Mouse (Mus musculus) heart, embryonic 11.5 days (tissue): Measurements from ENCODE around the gene Alg14. TPM values are rescaled to one million over a fixed set of nuclear protein-coding genes. Genes with fewer than 3 reads are reported as not detected.

ENCODE experiments used
- ATAC-seq: fragments of 200-750 bp; cut with Nextera tagmentation; replicated peaks from 2 replicates; pipeline ENCODE4 v1.8.0; 2017; ENCODE audit warnings: moderate library complexity; ENCODE audit not compliant: insufficient number of reproducible peaks, low FRiP score, low TSS enrichment
- H3K27ac ChIP-seq: fragments of 300-500 bp; sonication (generic); 2 replicates; pipeline ENCODE4 v1.5.1; 2014; ENCODE audit warnings: mild to moderate bottlenecking, low read depth, low read length
- H3K27me3 ChIP-seq: fragments of 300-500 bp; sonication (generic); 2 replicates; pipeline ENCODE4 v1.6.1; 2014; ENCODE audit warnings: mild to moderate bottlenecking, low read length, mixed read lengths; ENCODE audit not compliant: control insufficient read depth, insufficient read depth
- H3K36me3 ChIP-seq: fragments of 300-500 bp; sonication (generic); 2 replicates; pipeline ENCODE4 v1.6.1; 2014; ENCODE audit warnings: mild to moderate bottlenecking, low read length, moderate library complexity, mixed read lengths; ENCODE audit not compliant: control insufficient read depth, insufficient read depth
- H3K4me1 ChIP-seq: fragments of 300-500 bp; sonication (generic); 2 replicates; pipeline ENCODE4 v1.6.1; 2014; ENCODE audit warnings: low read length; ENCODE audit not compliant: control insufficient read depth, insufficient read depth
- H3K4me2 ChIP-seq: fragments of 300-500 bp; sonication (generic); 2 replicates; pipeline ENCODE4 v1.6.1; 2014; ENCODE audit warnings: mild to moderate bottlenecking, moderate library complexity
- H3K4me3 ChIP-seq: fragments of 300-500 bp; sonication (generic); 2 replicates; pipeline ENCODE4 v1.5.1; 2014; ENCODE audit warnings: low read depth, low read length
- H3K9ac ChIP-seq: fragments of 300-500 bp; sonication (generic); 2 replicates; pipeline ENCODE4 v1.6.1; 2014; ENCODE audit warnings: mild to moderate bottlenecking, low read depth, low read length, moderate library complexity
- H3K9me3 ChIP-seq: fragments of 300-500 bp; sonication (generic); replicated peaks from 2 replicates; pipeline ENCODE4 v1.6.1; 2016; ENCODE audit warnings: low read length; ENCODE audit not compliant: control insufficient read depth
- WGBS: fragments of 180-500 bp; shearing (Covaris S2); extraction: QIAGEN DNeasy Blood & Tissue Kit; methylation state at CpG from one replicate; pipeline ENCODE4 v1.1.7; 2014; ENCODE audit not compliant: insufficient replicate concordance; 5-methylcytosine and 5-hydroxymethylcytosine counted together
- polyA plus RNA-seq: library from polyadenylated mRNA; unstranded; fragments of >200 nt; fragmentation: Nextera tagmentation; extraction: Ambion mirVana; gene quantifications from 2 replicates; pipeline ENCODE4 v1.2.1, GENCODE M21; 2014

Alg14 gene
- polyA plus RNA-seq, 1 experiment from 2014 or later, result 38.2 TPM

DNA sequence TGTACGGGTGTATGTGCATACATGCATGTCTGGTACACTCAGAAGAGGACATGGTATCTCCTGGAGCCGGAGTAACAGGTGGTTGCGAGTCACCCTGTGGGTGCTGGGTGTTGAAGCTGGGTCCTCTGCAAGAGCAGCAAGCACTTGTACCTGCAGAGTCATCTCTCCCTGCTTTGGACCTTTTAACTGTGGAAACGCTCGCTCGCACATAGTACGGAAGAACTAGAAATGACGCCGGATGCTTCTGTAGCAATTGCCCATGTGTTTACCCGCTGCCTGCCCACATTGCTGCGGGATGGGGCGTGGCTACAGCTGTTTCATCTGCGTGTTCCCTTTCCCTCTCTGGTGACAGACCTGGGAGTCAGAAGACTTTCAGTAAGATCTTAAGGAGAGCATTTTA, 78.7 kb downstream of the Alg14 start:
- H3K4me3 ChIP-seq, result no peak overlapping the region
- H3K4me1 ChIP-seq, result peaks cover 6% of the 10 kb centered on the region; the same call in 1 of the 2 replicates
- no peak for ATAC-seq
- H3K9ac ChIP-seq, result no peak overlapping the region
- no peaks in the 10 kb centered on the region for H3K27me3 ChIP-seq
- H3K27ac ChIP-seq, result no peak overlapping the region
- no peak overlapping the region for H3K4me2 ChIP-seq
- H3K36me3 ChIP-seq, result no peaks in the 10 kb centered on the region
- 89% methylated on average over 13 of the region's 13 CpGs for WGBS
- no peaks in the 10 kb centered on the region for H3K9me3 ChIP-seq

DNA sequence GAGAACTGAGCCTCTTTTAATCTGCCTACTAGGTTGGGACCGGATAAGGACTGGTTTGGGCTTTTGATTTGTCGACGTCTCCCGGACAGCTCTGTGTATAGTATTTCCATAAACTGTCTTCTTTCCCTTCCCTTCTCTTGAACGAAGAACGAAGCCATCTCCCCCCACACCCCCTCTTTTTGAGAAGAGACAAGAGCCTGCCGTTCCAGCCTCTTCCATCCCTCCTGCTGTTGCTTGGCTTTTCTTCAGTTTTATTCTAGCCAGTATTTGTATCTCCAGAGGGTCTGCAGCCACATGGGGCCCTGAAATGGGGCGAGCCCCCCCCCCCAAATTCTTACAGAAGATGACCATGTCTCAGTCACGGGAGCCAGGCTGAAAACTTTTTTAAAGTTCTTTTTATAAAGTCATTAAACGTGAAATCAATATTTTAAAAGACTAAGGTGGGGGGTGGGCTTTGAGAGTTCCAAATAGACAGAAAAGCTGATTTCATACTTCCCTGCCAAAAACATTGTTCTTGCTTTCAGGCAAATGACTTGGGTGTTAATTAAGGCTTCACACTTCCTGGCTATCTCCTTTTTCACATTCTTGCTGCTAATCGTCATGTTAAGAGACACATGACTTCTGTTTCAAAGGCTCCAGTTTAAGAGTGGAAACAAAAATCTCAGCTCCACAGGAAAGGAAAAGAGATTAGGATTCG, 79.4 kb downstream of the Alg14 start:
- no peaks in the 10 kb centered on the region for H3K9me3 ChIP-seq
- ATAC-seq, result no peak
- WGBS, result 53% methylated on average over 12 of the region's 12 CpGs
- H3K4me3 ChIP-seq, result no peak overlapping the region
- H3K36me3 ChIP-seq, result no peaks in the 10 kb centered on the region
- H3K27me3 ChIP-seq, result no peaks in the 10 kb centered on the region
- H3K4me2 ChIP-seq, result no peak overlapping the region
- 0 out of 2 replicates have a peak overlapping the region, but pooled peaks have one; percentile 3 for H3K27ac ChIP-seq
- peaks cover 6% of the 10 kb centered on the region; the same call in 1 of the 2 replicates for H3K4me1 ChIP-seq
- no peak overlapping the region for H3K9ac ChIP-seq

DNA sequence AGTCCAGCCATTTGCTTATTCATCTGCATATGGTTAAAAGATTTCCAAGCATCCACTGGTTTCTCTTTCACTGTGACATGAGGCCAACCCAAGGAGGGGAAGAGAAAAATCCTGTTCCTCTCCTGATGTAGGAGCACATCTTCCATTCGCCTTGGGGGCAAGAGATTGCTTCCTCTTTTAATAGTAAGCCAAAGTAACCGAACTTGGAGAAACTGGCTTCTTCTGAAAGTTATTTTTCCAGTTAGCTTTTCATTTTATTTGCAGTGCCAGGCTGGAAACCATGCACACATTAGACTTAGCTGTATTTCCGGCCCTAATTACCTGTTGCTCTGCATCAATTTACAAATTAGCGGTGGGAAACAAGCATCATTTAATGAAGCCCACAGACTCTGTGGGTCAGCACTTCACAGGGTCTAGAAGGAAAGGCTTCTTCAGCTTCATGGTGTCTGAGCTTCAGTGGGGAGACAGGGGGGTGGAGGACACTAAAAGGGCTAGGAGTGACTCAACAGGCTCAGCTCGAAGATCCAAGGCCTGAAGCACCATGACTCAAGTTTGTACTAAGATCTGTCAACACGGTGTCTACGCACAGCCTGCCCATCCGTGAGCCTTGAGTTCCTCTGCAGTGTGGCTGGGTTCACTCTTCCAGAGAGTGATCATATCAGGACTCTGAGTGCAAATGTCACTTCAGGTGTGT, 80.1 kb downstream of the Alg14 start:
- Histone ChIP-seq H3K36me3 (no peaks in the 10 kb centered on the region), H3K27me3 (no peaks in the 10 kb centered on the region), H3K9me3 (no peaks in the 10 kb centered on the region), H3K4me2 (no peak overlapping the region), H3K4me3 (no peak overlapping the region), H3K27ac (no peak overlapping the region), H3K4me1 (peaks cover 6% of the 10 kb centered on the region; the same call in 1 of the 2 replicates), H3K9ac (no peak overlapping the region)
- ATAC-seq, result no peak
- WGBS, result 59% methylated on average over 8 of the region's 8 CpGs

DNA sequence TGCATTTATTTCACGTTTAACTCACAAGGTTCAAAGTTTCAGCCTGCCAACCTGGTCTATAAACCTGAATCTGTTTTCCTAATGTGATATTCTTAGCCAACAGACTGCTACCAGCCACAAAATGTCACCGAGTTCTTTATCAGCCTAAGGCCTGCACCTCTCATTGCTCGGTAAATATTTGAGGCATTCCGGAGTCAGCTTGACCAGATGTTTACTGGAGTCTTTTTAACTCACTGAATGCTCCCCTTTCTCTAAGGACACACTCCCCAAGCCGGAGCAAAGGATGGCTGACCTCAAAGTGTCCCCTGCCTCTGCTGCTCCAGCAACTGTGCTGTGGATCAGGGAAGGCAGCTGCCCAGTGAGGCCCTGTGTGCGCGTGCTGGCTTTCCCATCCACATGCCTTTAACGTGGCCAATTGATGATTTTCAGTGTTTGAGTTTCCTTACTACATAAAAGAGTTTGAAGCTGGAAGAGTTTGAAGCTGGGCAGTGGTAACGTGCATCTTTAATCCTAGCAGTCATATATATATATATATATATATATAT, 82.4 kb downstream of the Alg14 start:
- 45% methylated on average over 9 of the region's 9 CpGs for WGBS
- Histone ChIP-seq H3K4me3 (no peak overlapping the region), H3K9me3 (no peaks in the 10 kb centered on the region), H3K4me2 (no peak overlapping the region), H3K27me3 (no peaks in the 10 kb centered on the region), H3K4me1 (peaks cover 6% of the 10 kb centered on the region), H3K9ac (no peak overlapping the region), H3K27ac (no peak overlapping the region), H3K36me3 (no peaks in the 10 kb centered on the region)
- no peak for ATAC-seq

DNA sequence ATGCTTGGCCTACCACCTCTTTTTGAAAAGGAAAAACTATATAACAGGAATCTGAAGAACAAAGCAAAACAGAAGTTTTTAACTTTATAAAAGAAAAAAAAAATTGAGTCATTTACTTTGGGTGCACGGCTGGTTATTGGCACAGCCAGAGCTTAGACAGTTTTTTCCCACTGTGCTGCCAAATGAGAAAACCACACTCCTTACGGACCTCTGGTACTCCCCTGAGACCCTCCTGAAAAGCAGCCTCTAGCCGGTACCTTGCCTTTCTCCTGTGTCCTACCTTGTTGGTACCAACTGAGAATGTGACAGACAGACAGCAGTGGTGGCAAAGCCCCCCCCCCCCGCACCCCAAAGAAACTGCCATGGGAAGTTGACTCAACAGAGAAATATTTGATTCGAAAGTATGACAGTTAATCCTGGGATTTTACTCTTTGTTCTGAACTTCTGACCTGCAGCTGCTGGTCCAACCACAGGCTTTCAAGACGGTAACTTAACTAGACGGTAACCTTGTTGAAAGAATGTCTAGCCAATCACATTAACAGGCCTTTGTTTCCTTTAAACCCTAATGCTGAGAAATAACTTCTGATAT, 84.1 kb downstream of the Alg14 start:
- Histone ChIP-seq H3K27me3 (no peaks in the 10 kb centered on the region), H3K27ac (no peak overlapping the region)
- WGBS, result 73% methylated on average over 7 of the region's 7 CpGs

DNA sequence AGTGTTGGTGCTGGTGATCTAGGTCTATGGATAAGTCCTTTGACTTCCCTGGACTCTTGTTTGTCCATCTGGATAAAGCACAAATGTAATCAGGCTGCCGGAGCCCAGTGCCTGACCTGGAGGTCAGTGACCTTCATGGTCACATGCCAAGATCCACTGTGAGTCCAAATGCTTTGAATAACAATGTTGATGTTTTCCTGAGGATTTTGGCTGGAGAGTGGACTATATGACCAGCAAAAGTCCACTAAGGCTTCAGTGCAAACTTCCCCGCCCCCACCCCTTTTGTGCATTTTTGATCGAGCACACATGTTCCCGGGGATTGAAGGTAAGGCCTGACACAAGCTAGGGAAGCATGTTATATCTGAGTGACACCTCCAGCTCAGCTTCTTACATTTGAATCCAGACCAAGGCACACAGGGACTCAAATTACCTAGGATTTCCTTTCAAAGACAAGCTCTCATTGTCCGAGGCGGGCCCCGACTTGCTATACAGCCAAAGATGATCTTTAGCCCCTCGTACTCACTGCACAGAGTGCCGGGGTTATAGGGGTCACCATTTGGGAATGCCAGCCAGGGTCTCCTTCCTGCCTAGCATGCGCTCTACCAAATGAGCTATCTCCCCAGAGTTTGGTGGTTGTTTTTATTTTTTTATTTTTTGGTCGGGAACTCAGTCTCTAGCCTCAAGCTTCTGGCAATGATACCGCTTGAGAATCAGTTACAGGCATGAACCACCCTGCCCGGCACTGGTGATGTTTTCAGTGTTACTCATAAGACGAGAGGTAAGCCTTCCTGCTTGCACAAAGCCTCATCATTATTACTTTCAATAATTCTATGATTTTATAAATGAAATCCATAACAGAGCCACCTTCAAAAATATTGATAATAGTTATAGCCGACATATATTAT, 87.4 kb downstream of the Alg14 start:
- Histone ChIP-seq H3K36me3 (no peaks in the 10 kb centered on the region), H3K27me3 (no peaks in the 10 kb centered on the region), H3K4me1 (peaks cover 2% of the 10 kb centered on the region), H3K27ac (no peak overlapping the region), H3K4me2 (no peak overlapping the region), H3K4me3 (no peak overlapping the region), H3K9me3 (no peaks in the 10 kb centered on the region), H3K9ac (no peak overlapping the region)
- no peak for ATAC-seq
- 70% methylated on average over 15 of the region's 15 CpGs for WGBS

More for the DNA sequence above, 84.1 kb downstream of the Alg14 start:
- no peak for ATAC-seq
- Histone ChIP-seq H3K9ac (no peak overlapping the region), H3K4me1 (peaks cover 3% of the 10 kb centered on the region), H3K4me2 (no peak overlapping the region), H3K9me3 (no peaks in the 10 kb centered on the region), H3K36me3 (no peaks in the 10 kb centered on the region), H3K4me3 (no peak overlapping the region)

DNA sequence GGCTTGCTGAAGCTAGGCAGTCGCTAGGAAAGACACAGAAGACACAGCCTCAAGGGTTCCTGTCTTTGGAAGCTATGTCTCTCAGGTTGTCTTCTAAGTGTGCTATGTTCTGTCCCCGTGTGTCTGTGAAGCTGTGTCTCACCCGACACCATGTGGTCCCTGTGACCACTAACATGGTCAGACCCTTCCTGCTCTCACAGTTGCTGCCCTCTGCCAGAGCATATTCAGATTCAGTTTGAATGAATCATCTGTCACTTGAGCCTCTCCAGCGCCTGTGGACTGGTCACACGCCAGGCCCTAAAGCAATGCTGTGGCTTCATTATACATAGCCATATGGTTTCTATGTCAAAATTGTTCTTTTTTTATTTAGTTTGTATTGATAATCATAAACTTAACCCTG, 88.1 kb downstream of the Alg14 start:
- H3K9ac ChIP-seq, result no peak overlapping the region
- no peak overlapping the region; the same call in 1 of the 2 replicates for H3K4me2 ChIP-seq
- no peak overlapping the region for H3K4me3 ChIP-seq
- no peaks in the 10 kb centered on the region for H3K27me3 ChIP-seq
- no peak for ATAC-seq
- WGBS, result 68% methylated on average over 5 of the region's 5 CpGs
- no peak overlapping the region for H3K27ac ChIP-seq
- H3K36me3 ChIP-seq, result no peaks in the 10 kb centered on the region
- no peaks in the 10 kb centered on the region for H3K9me3 ChIP-seq
- no peaks in the 10 kb centered on the region; the same call in 1 of the 2 replicates for H3K4me1 ChIP-seq

DNA sequence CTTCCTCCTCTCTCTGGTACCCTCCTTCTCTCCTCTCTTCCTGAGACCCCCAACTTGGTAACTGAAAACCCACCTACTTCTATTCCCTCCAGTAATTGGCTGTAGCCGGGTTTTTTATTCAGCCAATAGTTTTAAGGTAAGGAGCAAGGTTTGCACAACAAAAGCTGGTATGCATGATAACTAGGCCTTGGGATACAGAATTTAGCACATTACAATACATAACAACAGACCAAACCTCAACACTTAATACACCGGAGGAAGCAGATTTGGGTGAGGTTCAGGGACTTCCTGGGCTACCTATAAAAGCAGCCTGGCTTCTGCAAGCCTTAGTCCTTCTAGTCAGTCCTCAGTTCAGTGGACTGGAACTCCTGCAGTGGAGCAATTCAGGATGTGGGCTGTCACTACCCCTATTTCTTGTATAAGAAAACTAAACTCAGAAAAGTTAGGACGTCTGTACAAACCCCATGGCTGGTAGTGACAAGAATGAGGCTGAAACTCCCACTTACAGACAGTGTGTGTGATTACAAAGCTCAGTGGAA, 96.0 kb downstream of the Alg14 start:
- WGBS, result 63% methylated on average over 3 of the region's 3 CpGs

More for the DNA sequence above, 96.0 kb downstream of the Alg14 start:
- no peaks in the 10 kb centered on the region for H3K9me3 ChIP-seq
- no peak overlapping the region for H3K4me3 ChIP-seq
- H3K4me2 ChIP-seq, result no peak overlapping the region
- no peaks in the 10 kb centered on the region for H3K36me3 ChIP-seq
- H3K27ac ChIP-seq, result no peak overlapping the region
- peaks cover 7% of the 10 kb centered on the region for H3K4me1 ChIP-seq
- H3K27me3 ChIP-seq, result no peaks in the 10 kb centered on the region
- ATAC-seq, result no peak
- H3K9ac ChIP-seq, result no peak overlapping the region
